Mouse (Mus musculus): Measurements from ENCODE around the gene Ift57. TPM values are rescaled to one million over a fixed set of nuclear protein-coding genes. Genes with fewer than 3 reads are reported as not detected.
A peak's percentile ranks its signal among the peaks of the same experiment; 100 is the strongest.

Ift57 gene
- polyA plus RNA-seq, 1 experiment from 2014 or later: 31.2 TPM

GRCm38 (mm10) chr16:49790575-49791465, 91.8 kb downstream of the Ift57 start:
- peak; percentile 74 for DNase-seq (ENCODE audit: low spot score)

DNA sequence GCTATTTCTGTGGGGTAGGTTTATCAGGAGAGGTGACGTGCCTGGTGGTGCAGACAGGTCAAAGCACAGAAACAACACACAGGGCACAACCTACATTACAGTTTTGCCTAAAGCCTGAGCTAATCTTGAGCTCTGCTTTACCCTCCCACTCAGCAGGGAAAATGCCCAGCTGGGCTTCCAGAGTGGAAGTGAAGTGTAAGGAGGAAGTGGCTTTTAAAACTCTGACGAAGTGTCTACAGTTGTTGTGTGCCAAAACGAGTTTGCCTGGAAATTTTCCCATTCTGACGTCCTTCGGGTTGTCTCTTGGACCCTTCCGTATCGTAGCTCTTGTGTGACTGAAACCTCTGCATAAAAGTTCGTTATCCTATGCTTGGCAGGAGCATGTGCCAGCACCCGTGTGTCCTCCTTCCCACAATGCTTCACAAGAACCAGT, 93.4 kb downstream of the Ift57 start:
- DNase-seq (ENCODE audit: low spot score): peak; percentile 59

DNA sequence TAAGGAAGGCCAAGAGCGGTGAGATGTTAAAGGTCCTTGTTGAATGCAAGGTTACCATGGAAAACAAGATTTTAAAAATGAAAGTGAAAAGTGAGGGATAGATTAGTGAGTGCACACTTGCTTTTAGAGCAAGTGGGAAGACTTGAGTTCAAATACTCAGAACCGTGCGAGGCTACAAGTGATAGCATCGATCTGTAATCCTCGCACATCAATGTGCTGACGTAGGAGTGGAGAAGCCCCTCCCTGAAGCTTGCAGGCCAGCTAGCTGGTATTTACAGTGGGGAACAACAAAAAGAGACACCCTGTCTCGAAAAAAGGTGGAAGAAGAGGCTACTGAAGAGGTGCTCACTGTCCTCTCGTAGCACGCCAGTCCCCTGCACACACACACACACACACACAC, 94.6 kb downstream of the Ift57 start:
- no peak for DNase-seq (ENCODE audit: low spot score)

DNA sequence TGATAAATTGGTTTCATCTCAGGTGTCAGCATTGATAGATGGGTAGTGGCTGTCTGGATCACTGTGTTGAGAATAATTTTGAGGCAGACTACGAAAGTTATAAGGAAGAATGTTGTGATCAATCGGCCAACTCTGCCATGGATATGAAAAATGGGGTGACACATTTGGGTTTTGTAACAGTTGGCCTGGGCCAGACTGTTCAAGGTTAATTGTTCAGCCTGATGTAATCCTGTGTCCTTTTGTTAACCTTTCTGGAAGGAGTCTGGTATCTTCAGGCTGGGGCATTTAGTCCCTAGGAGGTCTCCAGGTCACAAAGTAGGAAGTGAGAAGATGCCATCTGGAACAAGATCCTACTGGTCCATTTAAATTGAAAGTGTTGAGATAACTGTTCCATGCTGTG, 97.2 kb downstream of the Ift57 start:
- DNase-seq (ENCODE audit: low spot score): no peak

DNA sequence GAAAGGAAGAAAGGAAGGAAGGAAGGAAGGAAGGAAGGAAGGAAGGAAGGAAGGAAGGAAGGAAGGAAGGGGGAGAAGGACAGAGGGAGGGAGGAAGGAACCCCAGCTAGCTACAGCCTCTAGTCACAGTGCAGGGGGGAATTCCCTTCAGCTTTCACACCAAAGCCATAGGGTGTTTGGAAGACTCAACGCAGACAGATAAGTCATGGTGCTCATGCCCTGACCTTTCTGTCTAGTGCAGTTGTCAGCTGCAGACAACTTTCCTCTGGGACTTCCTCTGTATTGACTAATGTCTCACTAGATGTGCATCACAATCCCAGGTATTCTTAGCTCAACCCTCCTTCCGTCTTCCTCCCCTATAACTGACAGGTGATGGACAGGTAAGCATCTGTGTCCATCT, 97.9 kb downstream of the Ift57 start:
- no peak for DNase-seq (ENCODE audit: low spot score)

- DNase-seq (ENCODE audit: low spot score): peak; percentile 59
Measured at GRCm38 (mm10) chr16:49798790-49799189, 99.8 kb downstream of the Ift57 start.

DNA sequence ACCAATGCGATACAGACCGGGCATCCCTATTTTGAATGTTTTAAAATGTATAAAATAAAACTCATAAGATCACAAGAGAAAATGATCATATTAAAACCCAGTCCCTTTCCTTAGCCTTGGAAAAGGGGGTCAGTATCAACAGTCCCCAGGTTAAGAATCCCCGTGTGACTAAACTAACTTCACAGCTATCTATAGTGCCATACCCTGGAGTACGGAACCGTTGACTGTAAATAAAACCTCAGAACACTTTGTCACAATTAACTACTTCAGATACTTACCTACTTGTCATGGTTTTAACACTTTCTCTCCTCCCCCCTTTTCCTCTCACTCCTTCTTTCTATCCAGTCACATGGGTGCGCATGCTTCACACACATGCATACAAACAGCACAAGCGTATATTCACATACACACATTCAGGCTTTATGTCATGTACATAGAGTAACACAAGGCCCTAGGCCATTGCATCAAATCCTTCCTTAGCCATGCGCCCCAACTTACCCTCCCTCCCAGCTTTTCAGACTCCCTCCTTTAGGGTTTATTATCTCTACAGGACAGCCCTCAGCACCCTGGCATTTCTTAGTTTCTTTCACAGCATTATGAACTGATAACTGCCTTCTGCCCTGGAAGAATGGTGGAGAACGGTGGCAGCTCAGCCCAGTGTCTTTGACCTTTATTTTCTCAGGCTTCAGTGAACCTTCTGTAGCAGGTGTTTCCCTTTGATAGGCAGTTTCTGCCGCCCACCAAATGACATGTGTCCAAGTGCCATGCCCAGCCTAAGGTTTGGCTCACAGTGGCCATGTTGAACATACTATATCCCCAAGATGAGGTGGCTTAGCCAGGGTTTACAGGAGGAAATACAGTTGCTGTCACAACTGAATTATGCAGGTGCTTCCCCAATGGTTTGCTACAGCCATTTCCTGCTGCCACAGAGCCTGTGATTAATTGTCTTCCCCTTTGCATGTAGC, 100.8 kb downstream of the Ift57 start, which contains the start of gene Cd47:
Cd47 (plus strand) TSS at position 937 of the 965 bp plus-strand sequence.
- DNase-seq (ENCODE audit: low spot score): peak; percentile 61

GRCm38 (mm10) chr16:49800996-49801395, 102.0 kb downstream of the Ift57 start:
- no peak for DNase-seq (ENCODE audit: low spot score)

GRCm38 (mm10) chr16:49801399-49801798, 102.4 kb downstream of the Ift57 start:
- DNase-seq (ENCODE audit: low spot score): peak; percentile 55

DNA sequence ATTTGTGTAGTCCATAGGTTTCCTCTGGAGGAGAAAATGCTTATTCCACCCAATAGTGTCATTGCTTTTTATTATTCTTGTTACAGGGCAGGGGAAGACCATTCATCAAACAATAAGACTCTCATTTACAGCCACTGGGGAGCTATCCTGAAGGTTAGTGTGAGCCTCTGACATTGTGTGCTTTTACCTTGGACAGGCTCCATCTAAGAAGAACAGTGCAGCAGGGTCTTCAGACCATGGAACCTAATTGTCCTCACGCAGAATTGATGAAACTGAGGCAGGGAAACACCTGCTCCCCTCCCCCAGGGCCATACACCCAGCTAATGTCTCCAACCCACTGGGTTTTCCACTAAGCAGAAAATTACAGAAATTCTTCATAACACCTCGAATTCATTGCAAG, 104.0 kb downstream of the Ift57 start:
- no peak for DNase-seq (ENCODE audit: low spot score)

DNA sequence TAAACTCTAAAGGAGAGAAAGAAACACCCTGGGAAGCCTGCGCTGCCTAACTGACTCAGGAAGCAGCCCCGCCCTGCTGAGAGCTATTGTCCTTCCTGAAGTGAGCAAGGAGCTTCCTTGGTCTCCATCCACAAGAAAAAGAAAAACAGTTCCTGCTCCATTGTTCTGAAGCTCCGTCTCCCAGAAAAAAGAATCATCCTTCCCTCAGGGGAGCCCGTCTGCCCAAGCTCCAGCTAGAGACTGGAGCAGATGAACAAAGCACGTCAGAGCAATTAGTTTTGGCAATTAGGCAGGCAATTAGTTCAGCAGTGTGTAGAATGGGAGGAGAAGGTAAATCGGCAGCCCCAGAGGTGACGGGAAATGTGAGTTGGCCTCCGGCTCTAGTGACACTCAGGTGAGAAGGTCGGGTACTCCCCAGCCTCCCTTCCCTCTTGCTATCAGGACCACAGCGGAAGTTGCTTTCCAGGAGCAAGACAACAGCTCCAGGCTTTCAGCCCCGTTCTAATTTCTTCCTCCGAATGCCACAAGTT, 105.0 kb downstream of the Ift57 start:
- DNase-seq (ENCODE audit: low spot score): no peak

- no peak for DNase-seq (ENCODE audit: low spot score)
Measured at GRCm38 (mm10) chr16:49806920-49807319, 107.9 kb downstream of the Ift57 start.

GRCm38 (mm10) chr16:49807419-49807841, 108.4 kb downstream of the Ift57 start:
- no peak for DNase-seq (ENCODE audit: low spot score)

DNA sequence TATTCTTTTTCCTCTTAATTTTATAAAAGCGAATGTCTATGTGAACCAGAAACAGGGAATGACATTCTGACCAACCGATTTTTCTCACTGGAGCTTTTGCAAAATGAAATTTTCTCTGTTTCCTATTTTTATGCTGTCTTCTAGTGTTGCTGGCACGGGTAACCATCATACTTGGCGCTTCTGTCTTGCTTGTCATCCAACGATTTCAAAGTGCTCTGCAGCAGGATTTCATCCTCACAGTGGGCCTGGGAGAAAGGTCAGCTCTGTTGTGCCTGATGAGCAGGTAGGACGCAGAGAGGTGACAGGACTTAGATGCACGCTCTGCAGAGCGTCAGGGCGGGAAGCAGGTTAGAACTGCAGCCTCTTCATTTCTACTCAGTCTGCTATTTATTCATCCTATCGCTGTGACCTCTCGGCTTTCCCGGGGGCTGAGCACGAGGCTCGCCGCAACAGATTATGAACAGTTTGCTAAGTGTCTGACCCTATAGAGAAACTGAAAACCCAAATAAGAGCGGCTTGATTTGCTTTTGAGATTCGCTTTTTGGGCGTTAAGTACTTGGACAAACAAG, 108.9 kb downstream of the Ift57 start:
- no peak for DNase-seq (ENCODE audit: low spot score)

DNA sequence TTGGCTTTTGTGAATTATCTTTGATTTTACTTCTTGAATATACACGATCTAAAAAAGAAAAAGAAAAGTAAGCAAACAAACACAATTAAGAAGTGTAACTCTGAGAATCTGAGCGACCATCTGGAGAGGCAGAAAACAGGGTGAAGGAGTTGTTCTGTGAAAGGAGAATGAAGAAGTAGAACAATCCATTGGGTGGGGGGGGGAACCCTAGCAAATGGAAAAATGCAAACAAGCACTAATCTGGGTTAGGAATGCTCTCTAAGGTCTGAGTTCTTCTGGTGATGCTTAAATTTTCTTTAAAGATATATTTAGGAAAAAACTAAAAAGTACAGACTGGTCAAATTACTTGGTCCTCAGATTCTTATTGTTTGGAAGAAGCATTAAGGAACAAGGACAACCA, 112.9 kb downstream of the Ift57 start:
- DNase-seq (ENCODE audit: low spot score): no peak

DNA sequence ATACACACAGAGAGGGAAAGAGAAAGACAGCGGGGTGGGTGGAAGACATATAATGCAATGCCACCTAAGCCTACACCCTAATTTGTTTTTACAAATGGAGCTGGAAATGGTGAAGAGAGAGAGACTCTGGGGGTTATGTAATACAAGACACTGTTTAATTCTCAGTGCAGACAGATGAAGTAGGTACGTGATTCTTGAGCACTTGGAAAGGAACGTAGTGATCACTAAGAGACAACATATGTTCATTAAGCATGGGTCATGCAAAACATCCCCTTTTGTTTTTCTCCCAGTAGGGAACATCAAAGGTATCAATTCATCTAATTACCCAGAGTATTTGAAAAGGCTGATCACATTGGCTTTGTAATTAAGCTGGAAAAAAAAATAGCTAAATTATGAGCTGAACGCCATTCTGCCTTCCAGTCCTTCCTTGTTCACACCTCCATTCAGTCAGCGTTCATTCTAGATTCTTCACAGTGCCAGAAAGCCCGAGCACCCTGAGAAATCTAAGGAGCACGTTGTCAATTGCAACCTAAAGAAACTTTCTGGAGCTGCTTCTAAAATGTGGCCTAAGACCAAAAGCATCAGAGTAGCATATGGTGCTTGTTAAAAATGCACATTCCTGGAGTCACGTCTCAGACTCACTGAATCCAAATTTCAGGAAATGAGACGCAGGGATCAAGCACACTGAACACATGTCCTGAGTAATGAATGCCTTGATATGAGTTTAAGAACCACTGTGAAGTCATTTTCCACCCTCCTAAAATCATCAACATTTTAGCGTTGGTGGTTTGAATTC, 114.0 kb downstream of the Ift57 start:
- no peak for DNase-seq (ENCODE audit: low spot score)

DNA sequence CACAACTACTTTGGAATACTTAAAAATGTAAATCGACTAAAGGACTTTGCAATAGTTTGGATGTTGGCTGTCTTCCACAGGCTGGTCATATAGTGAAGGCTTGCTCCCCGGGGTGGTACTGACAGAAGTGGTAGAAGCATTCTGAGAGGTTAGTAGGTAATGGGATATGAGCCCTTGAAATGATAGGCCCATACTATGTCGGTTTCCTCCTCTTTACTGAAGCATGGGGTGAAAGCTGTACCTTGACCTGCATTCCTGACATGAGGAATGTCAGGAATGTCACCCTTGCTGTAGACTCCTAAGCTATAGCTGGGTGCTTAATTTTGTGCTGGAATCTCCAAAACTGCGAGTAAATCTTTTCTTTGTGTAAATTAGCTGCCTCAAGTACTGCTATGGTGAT, 115.4 kb downstream of the Ift57 start:
- DNase-seq (ENCODE audit: low spot score): no peak
